16 mouse cellular contexts compared by ENCODE assay signal in genomic region chr13:34174025-34174424, GRCm38 (mm10).
"Had no signal": no experiment of that assay in that cellular context is flagged by ENCODE, and none has a peak within 500 bp of the region (broad histone marks: within the 10 kb centered on the region; RNA-seq: fewer than 3 reads in every experiment).

No protein-coding gene starts in this region.

- H3K4me2 ChIP-seq: neural tube, embryonic 13.5 days; neural tube, embryonic 15.5 days; stomach, embryonic 15.5 days had no signal

- H3K27ac ChIP-seq: neural tube, embryonic 13.5 days; neural tube, embryonic 15.5 days; stomach, embryonic 15.5 days; stomach, postnatal 0 days had no signal

- H3K36me3 ChIP-seq: stomach, embryonic 15.5 days had no signal

- DNase-seq: retina, postnatal 1 day; right cerebral cortex, adult 18-20 months; right cerebral cortex, postnatal 14 days; right cerebral cortex, postnatal 25 days; right cerebral cortex, postnatal 4 days; spleen, adult 18-20 months; thymus, adult 18-20 months; thymus, adult 2 months; thymus, postnatal 14 days; thymus, postnatal 25 days; thymus, postnatal 36 days; thymus, postnatal 4 days had no signal

- H3K27me3 ChIP-seq: neural tube, embryonic 13.5 days; neural tube, embryonic 15.5 days; stomach, embryonic 15.5 days had no signal

- H3K4me1 ChIP-seq: neural tube, embryonic 13.5 days; neural tube, embryonic 15.5 days; stomach, embryonic 15.5 days had no signal

- H3K4me3 ChIP-seq: neural tube, embryonic 13.5 days; neural tube, embryonic 15.5 days; stomach, embryonic 15.5 days had no signal

- H3K9me3 ChIP-seq: neural tube, embryonic 13.5 days; neural tube, embryonic 15.5 days; stomach, embryonic 15.5 days had no signal

- H3K9ac ChIP-seq: neural tube, embryonic 13.5 days; neural tube, embryonic 15.5 days; stomach, embryonic 15.5 days had no signal
